Mouse (Mus musculus) G1E (cell line): ENCODE results near the gene Ptprr.

Source experiments
- CTCF ChIP-seq: IDR thresholded peaks from 2 replicates; pipeline ENCODE4 v1.5.1; 2012; ENCODE audit warnings: low read depth, low read length, inconsistent platforms, mixed read lengths
- GATA1 ChIP-seq: IDR thresholded peaks from 2 replicates; pipeline ENCODE4 v1.6.1; 2012; ENCODE audit warnings: borderline replicate concordance, low read length, inconsistent platforms, mixed read lengths
- GATA2 ChIP-seq: IDR thresholded peaks from 2 replicates; pipeline ENCODE4 v1.6.1; 2012; ENCODE audit warnings: low read depth, low read length, inconsistent platforms, borderline replicate concordance
- TAL1 ChIP-seq: conservative IDR thresholded peaks from 2 replicates; pipeline ENCODE4 v1.6.1; 2012; ENCODE audit warnings: low read depth, low read length, inconsistent platforms, mixed read lengths

- TF ChIP-seq CTCF (no peak), GATA2 (no peak), TAL1 (no peak), GATA1 (no peak)
Observed at GRCm38 (mm10) chr10:116130401-116130800, 112.4 kb downstream of the Ptprr start.
